Mouse (Mus musculus) liver, embryonic 14.5 days (tissue): ENCODE data around the gene Astn2.

Source experiments
- CTCF ChIP-seq: IDR thresholded peaks from 2 replicates; pipeline ENCODE4 v1.5.1; 2016; ENCODE audit warnings: antibody characterized with exemption, low read depth, control low read depth
- EP300 ChIP-seq: IDR thresholded peaks from 2 replicates; pipeline ENCODE4 v1.6.1; 2016; ENCODE audit warnings: antibody characterized with exemption, low read depth

DNA sequence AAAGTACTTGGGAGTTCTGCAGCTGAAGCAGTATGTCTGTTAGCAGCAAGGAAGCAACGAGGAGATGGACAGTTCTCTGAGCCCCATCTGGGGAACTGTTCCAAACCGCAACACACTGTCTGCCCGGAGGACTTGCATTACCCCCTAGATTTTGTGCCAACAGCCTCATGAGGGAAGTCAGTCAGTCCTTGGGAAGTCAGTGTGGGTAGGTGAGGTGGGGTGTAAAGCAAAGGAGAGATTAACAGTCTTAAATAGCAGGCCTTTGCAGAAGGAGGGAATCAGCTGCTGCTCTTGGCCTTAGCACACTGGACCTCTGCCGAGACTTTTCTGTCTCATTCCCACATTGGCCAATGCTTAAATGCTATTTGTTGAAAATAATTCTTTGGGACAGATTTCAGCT is 1049.8 kb downstream of the Astn2 start:
- TF ChIP-seq CTCF (no peak), EP300 (no peak)
